Mouse (Mus musculus): Measurements from ENCODE around the gene Gm32687. TPM values are rescaled to one million over a fixed set of nuclear protein-coding genes. Genes with fewer than 3 reads are reported as not detected.
"Not testable (repeated sequence)": the region's sequence is repeated elsewhere in the genome, so short reads cannot be mapped to it uniquely, and the experiment has no call there.

Gm32687 gene
- polyA plus RNA-seq (2012; ENCODE audit: insufficient read depth, low replicate concordance), result not detected in 2 replicates

DNA sequence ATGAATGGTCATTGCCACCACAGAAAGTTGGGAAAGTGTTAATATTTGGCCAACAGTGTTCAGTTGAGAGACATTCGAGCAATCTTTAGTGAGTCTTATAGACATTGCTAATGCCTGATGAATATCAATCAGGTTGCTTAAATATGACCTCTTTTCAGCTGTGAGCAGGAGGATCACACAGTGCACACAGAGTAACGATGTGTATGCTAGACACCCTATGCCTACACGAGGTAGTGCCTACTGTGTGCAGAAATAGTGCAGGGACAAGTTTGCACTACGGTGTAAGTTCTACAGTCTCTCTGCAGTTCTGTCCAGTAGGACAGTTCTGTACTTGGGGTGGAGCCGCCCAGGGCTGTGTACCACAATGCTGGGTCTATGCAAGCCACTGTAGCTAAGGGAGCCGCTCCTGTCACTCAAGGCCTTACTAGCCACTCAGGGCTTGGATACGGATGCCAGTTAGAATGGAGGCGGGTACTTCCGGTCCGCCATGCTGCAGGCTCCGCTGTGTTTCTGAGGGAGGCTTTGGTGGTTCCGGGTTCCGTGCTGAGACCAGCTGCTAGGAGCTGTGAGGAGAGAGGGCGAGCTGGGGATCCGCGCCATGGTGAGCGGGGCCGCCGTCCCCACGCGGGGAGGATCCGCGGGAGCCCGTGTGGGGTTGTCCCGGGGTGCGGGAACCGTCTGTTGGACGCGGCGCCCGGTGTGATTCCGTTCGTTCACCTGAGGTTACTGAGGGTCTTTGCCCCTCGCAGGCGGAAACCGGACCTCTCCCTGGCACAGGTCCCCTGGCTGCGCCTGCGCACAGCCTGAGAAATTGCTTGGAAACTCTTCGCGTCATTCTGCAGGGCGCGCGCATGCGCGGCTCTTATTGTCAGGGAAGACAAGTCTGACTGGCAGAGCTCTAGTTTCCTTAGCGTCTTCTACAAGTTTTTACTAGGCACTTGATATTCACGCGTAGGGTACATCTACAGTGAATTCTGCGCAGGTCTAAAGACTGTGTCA lies at the start of gene Gm32687:
Gene Gm32687 (plus strand): TSS at position 526 of the 999 bp plus-strand sequence.
- not testable (repeated sequence) for H3K4me3 ChIP-seq (replicated peaks); H3K36me3 ChIP-seq (replicated peaks; ENCODE audit: low read length); H3K27me3 ChIP-seq (replicated peaks); H3K4me1 ChIP-seq; H3K9me3 ChIP-seq

DNA sequence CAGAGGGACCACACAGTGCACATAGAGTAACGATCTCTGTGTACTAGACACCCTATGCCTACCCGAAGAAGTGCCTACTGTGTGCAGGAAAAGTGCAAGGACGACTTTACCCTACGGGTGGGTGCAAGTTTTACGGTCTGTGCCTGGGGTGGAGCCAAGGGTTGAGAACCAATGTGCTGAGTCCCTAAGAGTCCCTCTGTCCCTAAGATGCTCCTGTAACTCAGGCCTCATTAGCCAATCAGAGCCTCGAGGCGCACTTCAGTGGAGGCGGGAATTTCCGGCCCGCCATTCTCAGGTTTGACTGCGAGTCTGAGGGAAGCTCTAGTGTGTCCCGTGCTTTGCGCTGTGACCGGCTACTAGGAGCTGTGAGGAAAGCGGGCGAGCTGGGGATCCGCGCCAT lies 17.5 kb upstream of the Gm32687 start:
- H3K27me3 ChIP-seq (replicated peaks); H3K9me3 ChIP-seq; H3K4me1 ChIP-seq; H3K36me3 ChIP-seq (replicated peaks; ENCODE audit: low read length); H3K4me3 ChIP-seq (replicated peaks): not testable (repeated sequence)

DNA sequence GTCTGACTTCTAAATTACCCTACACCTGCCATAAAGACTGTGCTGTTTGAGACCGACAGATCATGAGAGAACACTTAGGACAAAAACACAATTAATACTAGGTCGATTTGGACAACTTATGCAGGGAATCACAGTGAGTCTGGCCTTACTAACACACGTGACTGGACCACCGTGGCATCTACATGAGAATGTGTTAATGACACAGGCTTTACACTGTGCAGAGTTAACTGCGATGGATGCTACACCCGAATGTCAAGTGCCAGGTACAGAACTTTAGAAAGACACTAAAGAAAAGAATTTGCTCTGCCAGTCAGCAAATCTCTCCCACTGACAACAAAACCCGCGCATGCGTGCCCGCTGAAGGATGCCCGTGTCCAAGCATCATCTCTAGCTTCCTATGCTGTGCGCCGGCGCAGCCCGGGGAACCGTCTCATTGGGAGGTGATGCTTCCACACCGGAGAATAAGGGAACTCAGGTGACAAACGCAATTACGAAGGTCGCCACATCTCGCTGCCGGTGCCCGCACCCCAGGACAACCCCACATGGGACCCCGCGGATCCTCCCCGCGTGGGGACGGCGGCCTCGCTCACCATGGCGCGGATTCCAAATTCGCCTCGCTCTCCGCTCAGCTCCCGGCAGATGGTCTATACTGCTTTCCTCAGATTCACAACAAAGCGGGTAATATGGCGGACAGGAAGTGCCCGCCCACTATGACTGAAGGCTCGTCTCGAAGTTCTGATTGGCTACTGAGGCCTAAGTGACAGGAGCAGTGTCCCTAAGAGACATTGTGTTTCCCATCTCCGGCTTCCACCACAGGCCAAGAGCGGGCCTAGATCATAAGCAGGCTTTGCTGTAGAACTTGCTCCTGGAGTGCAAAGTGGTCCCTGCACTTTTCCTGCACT lies 66.4 kb downstream of the Gm32687 start, which contains the start of gene Zfp781:
Gene Zfp781 (minus strand): TSS at position 639 of the 902 bp plus-strand sequence.
- not testable (repeated sequence) for H3K4me3 ChIP-seq (replicated peaks); H3K27me3 ChIP-seq (replicated peaks); H3K9me3 ChIP-seq; H3K36me3 ChIP-seq (replicated peaks; ENCODE audit: low read length); H3K4me1 ChIP-seq

Other genes with a start within 250 kb of the Gm32687 start
- gene Sirt6, start 236.1 kb upstream of the Gm32687 start, polyA plus RNA-seq (2012; ENCODE audit: insufficient read depth, low replicate concordance), result 121 and 174 TPM in 2 replicates
- 13.7 and 17.3 TPM in 2 replicates for gene Ankrd24, start 235.4 kb upstream of the Gm32687 start, polyA plus RNA-seq (2012; ENCODE audit: insufficient read depth, low replicate concordance)
- 0.19 TPM in 1 of 2 replicates, not detected in the other for gene Gm10778, start 214.9 kb upstream of the Gm32687 start, polyA plus RNA-seq (2012; ENCODE audit: insufficient read depth, low replicate concordance)
- gene Zfp433, start 159.1 kb upstream of the Gm32687 start, polyA plus RNA-seq (2012; ENCODE audit: insufficient read depth, low replicate concordance), result not detected in 2 replicates
- gene Gm3055, start 92.8 kb upstream of the Gm32687 start, polyA plus RNA-seq (2012; ENCODE audit: insufficient read depth, low replicate concordance), result not detected in 2 replicates
- gene Gm4767, start 51.7 kb upstream of the Gm32687 start, polyA plus RNA-seq (2012; ENCODE audit: insufficient read depth, low replicate concordance), result not detected in 2 replicates
- not detected in 2 replicates for gene Zfp781, start 66.5 kb downstream of the Gm32687 start, polyA plus RNA-seq (2012; ENCODE audit: insufficient read depth, low replicate concordance)
- gene Zfp873, start 184.2 kb downstream of the Gm32687 start, polyA plus RNA-seq (2012; ENCODE audit: insufficient read depth, low replicate concordance), result 0.04 TPM in 1 of 2 replicates, not detected in the other
- gene BC024063, start 219.4 kb downstream of the Gm32687 start, polyA plus RNA-seq (2012; ENCODE audit: insufficient read depth, low replicate concordance), result not detected in 2 replicates